Mouse (Mus musculus): ENCODE results near the gene Tbkbp1.
"Not testable (repeated sequence)": the region's sequence is repeated elsewhere in the genome, so short reads cannot be mapped to it uniquely, and the experiment has no call there.

DNA sequence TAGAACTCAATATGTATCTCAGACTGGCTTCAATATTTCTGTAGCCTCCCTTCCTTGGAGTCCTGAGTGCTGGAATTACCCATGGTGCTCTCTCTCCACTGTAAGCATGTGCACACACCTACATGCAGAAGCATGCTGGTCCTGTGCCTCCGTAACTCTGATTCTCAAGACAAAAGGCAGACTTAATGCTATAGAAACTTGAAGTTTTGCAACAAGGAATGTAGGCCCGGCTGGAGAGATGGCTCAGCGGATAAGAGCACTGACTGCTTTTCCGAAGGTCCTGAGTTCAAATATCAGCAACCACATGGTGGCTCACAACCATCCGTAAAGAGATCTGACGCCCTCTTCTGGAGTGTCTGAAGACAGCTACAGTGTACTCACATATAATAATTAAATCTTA lies 38.4 kb upstream of the Tbkbp1 start:
- TF ChIP-seq TAL1 (conservative IDR thresholded peaks at IDR 0.05; ENCODE audit: low read depth, low read length); POLR2AphosphoS5 (IDR thresholded peaks at IDR 0.05; ENCODE audit: insufficient replicate concordance, low read depth, low read length); CTCF (IDR thresholded peaks at IDR 0.05; ENCODE audit: low read depth, low read length); GATA1 (IDR thresholded peaks at IDR 0.05; ENCODE audit: borderline replicate concordance, low read length); GATA2 (IDR thresholded peaks at IDR 0.05; ENCODE audit: borderline replicate concordance, low read depth, low read length): not testable (repeated sequence)

Data from G1E (cell line).